Mouse (Mus musculus) embryo, embryonic 10.5 days (tissue): ENCODE results near the gene Cwc22.

Source experiments
- DNase-seq: peaks from one replicate; pipeline ENCODE4 v3.0.0-alpha.2; 2015; ENCODE audit warnings: low spot score

Cwc22 gene

DNA sequence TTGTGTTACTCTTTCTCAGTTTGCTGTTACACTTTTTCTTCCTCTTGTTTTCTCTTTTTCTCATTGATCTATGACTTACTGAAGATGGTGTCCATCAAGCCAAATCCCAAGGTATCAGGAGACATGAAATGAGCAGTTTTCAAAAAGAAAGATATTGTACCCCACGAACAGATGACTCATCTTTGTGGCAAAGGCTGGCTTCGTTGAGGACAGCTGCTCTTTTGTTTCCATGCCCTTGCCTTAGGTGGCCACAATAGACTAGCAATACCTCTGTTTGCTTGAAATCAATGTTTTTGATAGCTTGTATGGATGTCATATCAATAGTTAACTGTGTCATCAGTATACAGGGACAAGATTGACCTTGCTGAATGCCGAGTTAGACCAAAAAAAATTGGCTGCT, 71.5 kb downstream of the Cwc22 start:
- no peak for DNase-seq

GRCm38 (mm10) chr2:77873806-77874205, 72.4 kb downstream of the Cwc22 start:
- no peak for DNase-seq

DNA sequence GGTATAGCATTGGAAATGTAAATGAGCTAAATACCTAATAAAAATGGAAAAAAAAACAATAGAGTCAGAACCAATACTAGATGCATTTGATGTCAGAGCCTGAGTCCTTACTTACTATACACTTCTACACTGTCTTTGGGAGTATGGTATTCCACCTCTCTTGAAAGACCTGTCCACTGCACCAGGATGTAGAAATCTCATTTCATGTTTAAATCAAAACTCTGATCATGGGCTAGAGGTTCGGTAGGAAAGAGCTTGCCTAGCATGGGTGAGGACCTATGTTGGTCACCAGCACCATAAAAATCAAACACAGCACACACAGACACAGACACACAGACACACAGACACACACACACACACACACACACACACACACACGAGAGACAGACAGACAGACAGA, 73.5 kb downstream of the Cwc22 start:
- no peak for DNase-seq

DNA sequence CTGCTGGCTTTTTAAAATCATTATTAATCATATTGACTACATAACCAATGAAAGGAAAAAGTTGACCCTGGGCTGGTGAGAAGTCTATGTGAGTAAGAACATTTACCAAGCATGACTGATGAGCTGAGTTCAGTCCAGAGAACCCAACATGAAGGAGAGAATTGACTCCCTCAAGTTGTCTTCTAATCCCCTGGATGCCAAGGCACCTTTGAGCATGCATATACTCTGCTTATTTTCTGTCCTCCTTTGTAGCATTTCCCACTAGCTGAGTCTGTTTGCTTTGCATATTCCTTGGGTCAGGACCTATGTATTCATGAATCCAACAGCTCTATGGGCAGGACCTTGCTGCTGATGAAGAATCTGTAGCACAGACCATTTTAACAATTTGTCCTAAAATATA, 75.0 kb downstream of the Cwc22 start:
- no peak for DNase-seq

DNA sequence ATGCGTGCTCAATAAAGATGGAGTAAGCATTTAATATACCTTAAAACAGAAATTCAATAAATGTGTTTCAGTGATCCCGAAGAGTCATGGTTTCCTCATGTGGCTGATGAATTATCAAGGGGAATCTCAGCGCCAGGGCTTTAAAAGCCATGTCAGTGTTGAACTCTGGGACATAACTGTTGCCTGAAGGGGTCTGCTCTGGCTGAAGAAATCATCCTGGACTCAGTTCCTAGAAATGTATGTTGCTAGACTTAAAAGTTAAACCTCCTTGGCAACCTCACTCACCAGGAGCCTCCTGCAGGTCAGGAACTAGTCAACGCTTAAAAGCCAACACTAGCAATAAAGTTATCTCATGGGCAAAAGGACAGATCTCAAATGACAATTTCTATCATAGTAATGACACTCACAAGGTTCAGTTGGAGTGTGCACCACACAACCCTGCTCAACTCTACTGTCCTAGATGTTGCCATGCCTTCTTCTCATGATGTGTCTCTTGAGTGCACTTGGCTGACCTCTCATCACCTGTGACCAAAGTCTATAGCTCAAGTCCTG, 76.4 kb downstream of the Cwc22 start:
- no peak for DNase-seq

DNA sequence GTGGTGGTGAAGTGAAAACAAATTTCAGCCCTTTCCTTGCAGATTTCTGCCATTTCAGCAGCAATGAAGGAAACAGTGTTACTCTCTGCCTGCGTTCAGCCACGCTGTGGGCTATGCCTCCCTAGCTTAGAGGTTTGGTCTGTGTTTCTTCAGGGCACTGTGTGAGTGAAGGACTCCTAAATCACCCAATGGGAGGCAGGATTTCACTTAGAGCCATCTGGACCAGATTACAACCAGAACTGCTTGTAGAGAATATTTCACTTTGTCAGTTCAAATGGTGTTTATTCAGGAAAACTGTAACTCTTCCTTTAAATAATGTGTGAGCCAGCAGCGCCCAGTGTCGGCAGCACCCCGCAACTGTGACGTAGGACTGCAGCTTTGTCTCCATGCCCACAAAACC, 82.2 kb downstream of the Cwc22 start:
- DNase-seq, result peak; percentile 69

DNA sequence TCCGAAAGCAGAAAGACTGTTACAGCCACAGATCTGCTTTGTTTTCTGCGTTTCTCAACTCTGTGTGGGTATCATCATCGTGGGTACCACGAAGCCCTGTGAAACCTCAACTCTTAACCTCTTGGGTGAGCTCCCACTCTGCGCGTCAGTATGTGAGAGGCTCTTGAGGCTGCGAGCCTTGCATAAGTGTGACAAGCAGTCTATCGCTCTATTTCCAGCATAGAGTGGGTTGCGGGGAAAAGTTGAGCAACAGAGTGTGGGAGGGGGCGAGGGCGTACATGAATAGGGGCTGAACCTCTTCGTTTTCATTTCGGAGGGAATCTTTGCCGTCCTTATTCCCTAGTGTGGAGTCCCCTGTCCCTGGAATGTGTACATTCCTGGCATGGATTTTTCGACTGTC, 82.7 kb downstream of the Cwc22 start:
- peak; percentile 17 for DNase-seq

DNA sequence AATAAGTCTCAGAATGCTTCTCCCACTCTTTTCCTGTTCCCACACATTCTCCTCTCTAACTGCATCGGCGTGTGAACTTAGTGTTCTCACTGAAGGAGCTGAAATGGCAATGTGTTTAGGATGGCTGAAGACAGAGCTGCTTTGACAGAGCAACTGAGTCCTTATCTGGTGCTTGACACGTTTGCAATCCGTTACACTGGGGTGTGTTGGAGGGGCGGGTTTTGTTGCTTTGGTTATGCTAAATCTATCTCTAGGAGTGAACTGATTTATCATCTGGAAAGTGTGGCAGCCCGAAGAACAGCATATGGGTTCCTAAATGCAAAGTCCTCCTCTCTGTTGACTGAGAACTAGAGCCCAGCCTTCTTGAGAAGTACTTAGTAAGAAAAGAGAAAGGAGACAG, 104.7 kb downstream of the Cwc22 start:
- DNase-seq, result no peak

GRCm38 (mm10) chr2:77839587-77839986, 106.6 kb downstream of the Cwc22 start:
- no peak for DNase-seq

DNA sequence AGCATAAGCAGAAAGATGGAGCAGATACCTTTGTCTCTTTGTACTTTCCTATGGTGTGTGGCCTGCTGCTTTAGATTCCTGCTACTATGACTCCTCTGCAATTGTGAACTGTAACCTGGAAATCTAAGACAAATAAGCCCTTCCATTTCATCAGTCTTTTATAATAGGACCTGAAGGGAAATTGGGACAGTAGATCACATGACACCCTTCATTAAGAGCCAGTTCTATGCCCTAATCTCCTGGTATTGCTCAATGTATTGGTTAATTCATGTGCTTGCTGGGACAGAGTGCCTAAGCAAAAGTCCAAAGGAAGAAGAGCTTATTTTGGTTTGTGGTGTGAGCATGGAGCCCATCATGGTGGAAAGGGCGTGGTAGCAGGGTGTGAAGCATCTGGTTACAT, 107.5 kb downstream of the Cwc22 start:
- DNase-seq, result no peak

DNA sequence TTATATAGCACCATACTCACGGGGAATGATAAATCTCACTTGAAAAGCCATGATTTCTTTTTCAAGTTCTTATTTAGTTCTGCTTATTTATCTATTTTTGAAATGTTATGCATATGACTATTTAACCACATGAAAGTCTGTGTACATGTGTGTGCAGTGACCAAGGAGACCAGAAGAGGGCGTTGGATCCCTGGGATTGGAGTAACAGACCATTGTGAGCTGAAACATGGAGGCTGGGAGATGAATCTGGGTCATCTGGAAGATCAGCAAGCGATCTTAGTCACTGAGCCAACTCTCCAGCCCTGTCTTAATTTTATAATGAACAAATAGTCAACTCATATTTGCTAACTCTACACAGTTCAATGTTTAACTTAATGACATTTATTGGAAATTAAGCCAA, 110.4 kb downstream of the Cwc22 start:
- DNase-seq, result no peak
